Mouse (Mus musculus): ENCODE measurements around the gene Erbb4.
"Not testable (repeated sequence)": the region's sequence is repeated elsewhere in the genome, so short reads cannot be mapped to it uniquely, and the experiment has no call there.

Gene Erbb4

GRCm38 (mm10) chr1:68860341-68860740, 247.5 kb downstream of the Erbb4 start:
- DNase-seq (ENCODE audit: low read depth, low spot score) = no peak

GRCm38 (mm10) chr1:68859480-68859879, 248.4 kb downstream of the Erbb4 start:
- no peak for DNase-seq (ENCODE audit: low read depth, low spot score)

GRCm38 (mm10) chr1:68839352-68839751, 268.5 kb downstream of the Erbb4 start:
- no peak for DNase-seq (ENCODE audit: low read depth, low spot score)

GRCm38 (mm10) chr1:68834686-68835085, 273.2 kb downstream of the Erbb4 start:
- no peak for DNase-seq (ENCODE audit: low read depth, low spot score)

GRCm38 (mm10) chr1:68832101-68832500, 275.8 kb downstream of the Erbb4 start:
- no peak for DNase-seq (ENCODE audit: low read depth, low spot score)

- DNase-seq (ENCODE audit: low read depth, low spot score) = no peak
Measured at GRCm38 (mm10) chr1:68831575-68831974, 276.3 kb downstream of the Erbb4 start.

- DNase-seq (ENCODE audit: low read depth, low spot score) = no peak
Measured at GRCm38 (mm10) chr1:68830501-68831239, 277.2 kb downstream of the Erbb4 start.

GRCm38 (mm10) chr1:68823116-68823644, 284.7 kb downstream of the Erbb4 start:
- no peak for DNase-seq (ENCODE audit: low read depth, low spot score)

- no peak for DNase-seq (ENCODE audit: low read depth, low spot score)
Measured at GRCm38 (mm10) chr1:68806711-68807110, 301.1 kb downstream of the Erbb4 start.

GRCm38 (mm10) chr1:68787409-68788015, 320.3 kb downstream of the Erbb4 start:
- DNase-seq (ENCODE audit: low read depth, low spot score) = no peak

- no peak for DNase-seq (ENCODE audit: low read depth, low spot score)
Measured at GRCm38 (mm10) chr1:68780653-68781052, 327.2 kb downstream of the Erbb4 start.

GRCm38 (mm10) chr1:68780032-68780431, 327.8 kb downstream of the Erbb4 start:
- peak; percentile 28 for DNase-seq (ENCODE audit: low read depth, low spot score)

- DNase-seq (ENCODE audit: low read depth, low spot score) = not testable (repeated sequence)
Measured at GRCm38 (mm10) chr1:68766095-68766494, 341.8 kb downstream of the Erbb4 start.

GRCm38 (mm10) chr1:68762456-68762855, 345.4 kb downstream of the Erbb4 start:
- DNase-seq (ENCODE audit: low read depth, low spot score) = no peak

- no peak for DNase-seq (ENCODE audit: low read depth, low spot score)
Measured at GRCm38 (mm10) chr1:68748976-68749375, 358.9 kb downstream of the Erbb4 start.

- DNase-seq (ENCODE audit: low read depth, low spot score) = no peak
Measured at GRCm38 (mm10) chr1:68681478-68681877, 426.4 kb downstream of the Erbb4 start.

- DNase-seq (ENCODE audit: low read depth, low spot score) = no peak
Measured at GRCm38 (mm10) chr1:68674667-68675066, 433.2 kb downstream of the Erbb4 start.

GRCm38 (mm10) chr1:68666831-68667601, 440.8 kb downstream of the Erbb4 start:
- DNase-seq (ENCODE audit: low read depth, low spot score) = no peak

- no peak for DNase-seq (ENCODE audit: low read depth, low spot score)
Measured at GRCm38 (mm10) chr1:68590475-68590874, 517.4 kb downstream of the Erbb4 start.

- DNase-seq (ENCODE audit: low read depth, low spot score) = no peak
Measured at GRCm38 (mm10) chr1:68573851-68574540, 533.9 kb downstream of the Erbb4 start.

- DNase-seq (ENCODE audit: low read depth, low spot score) = no peak
Measured at GRCm38 (mm10) chr1:68570924-68571323, 536.9 kb downstream of the Erbb4 start.

GRCm38 (mm10) chr1:68542942-68543341, 564.9 kb downstream of the Erbb4 start:
- no peak for DNase-seq (ENCODE audit: low read depth, low spot score)
